Mouse (Mus musculus): ENCODE results near the gene 1600002K03Rik.

DNA sequence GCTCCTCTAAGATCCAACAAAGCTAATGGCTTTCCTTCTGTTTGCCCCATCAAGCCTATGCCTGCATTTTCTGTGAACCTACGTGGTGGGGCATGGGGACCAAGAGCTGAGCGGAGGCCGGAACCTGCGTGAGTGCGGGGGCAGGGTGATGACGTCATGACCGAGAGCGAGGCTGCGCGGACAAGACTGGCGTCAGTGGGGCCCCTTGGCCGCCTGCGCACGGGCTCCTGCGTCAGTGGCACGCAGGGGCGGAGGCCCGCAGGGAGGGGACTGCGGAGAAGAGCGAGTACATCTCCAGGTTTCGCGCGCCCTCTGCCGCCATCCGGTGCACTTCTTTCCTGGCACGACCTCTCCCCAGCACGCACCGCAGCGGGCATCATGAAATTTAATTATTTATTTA lies 31.5 kb upstream of the 1600002K03Rik start:
- peak; percentile 50; the same call in 1 of the 2 replicates for TF ChIP-seq CTCF (IDR thresholded peaks at IDR 0.05; ENCODE audit: borderline replicate concordance, extremely low read depth, insufficient read depth, insufficient read length)
- no peak for TF ChIP-seq POLR2A (IDR thresholded peaks at IDR 0.05; ENCODE audit: borderline replicate concordance, extremely low read depth, insufficient read depth, insufficient read length, poor library complexity, severe bottlenecking)

Data from brain, embryonic 14.5 days (tissue).